Mouse (Mus musculus): ENCODE data around the gene Mrpl51. TPM values are rescaled to one million over a fixed set of nuclear protein-coding genes. Genes with fewer than 3 reads are reported as not detected.

Gene Mrpl51
- polyA plus RNA-seq, 1 experiment, result 147 TPM

DNA sequence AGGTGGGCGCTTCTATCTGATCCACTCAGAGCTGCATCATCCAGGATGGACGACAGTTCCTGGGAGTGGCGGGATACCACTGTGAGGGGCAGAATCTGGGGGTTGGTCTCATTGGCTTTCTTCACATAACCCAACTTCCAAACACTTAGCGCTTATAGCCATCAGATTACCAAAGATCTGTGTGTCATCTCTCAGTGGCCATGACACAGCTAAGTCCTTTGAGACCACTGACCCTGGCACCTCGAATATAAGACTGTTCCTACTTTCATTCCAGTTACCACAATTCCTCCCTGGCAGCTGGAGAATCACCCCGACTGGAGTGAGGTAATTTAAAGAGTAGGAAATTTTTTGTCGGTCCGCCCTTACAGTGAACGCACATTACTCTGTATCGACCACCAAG is 5.4 kb upstream of the Mrpl51 start:
- Histone ChIP-seq H3K36me3 (ENCODE audit: control insufficient read depth, insufficient read depth) (peaks cover 79% of the 10 kb centered on the region), H3K79me3 (ENCODE audit: low read depth) (peaks cover 20% of the 10 kb centered on the region), H3ac (ENCODE audit: control insufficient read depth, insufficient read length, low read depth) (no peak overlapping the region), H3K79me2 (ENCODE audit: control insufficient read depth, insufficient read depth) (peaks cover 41% of the 10 kb centered on the region), H3K4me3 (ENCODE audit: insufficient read depth, poor library complexity, severe bottlenecking) (no peak overlapping the region), H3K27me3 (ENCODE audit: control insufficient read depth, insufficient read depth, insufficient read length) (no peaks in the 10 kb centered on the region)
- TF ChIP-seq USF1 (IDR thresholded peaks at IDR 0.05; ENCODE audit: low read depth) (no peak), MYOG (IDR thresholded peaks at IDR 0.05; ENCODE audit: control insufficient read depth, extremely low read depth, insufficient read length) (no peak), CTCF (IDR thresholded peaks at IDR 0.05; ENCODE audit: control insufficient read depth, insufficient read depth, insufficient read length) (no peak), MYOD1 (IDR thresholded peaks at IDR 0.05; ENCODE audit: control insufficient read depth, insufficient read length, low read depth) (no peak), CEBPB (IDR thresholded peaks at IDR 0.05; ENCODE audit: low read depth) (no peak), MAX (IDR thresholded peaks at IDR 0.05) (no peak), FOSL1 (IDR thresholded peaks at IDR 0.05; ENCODE audit: insufficient read depth, low read length, poor library complexity, severe bottlenecking) (no peak)

DNA sequence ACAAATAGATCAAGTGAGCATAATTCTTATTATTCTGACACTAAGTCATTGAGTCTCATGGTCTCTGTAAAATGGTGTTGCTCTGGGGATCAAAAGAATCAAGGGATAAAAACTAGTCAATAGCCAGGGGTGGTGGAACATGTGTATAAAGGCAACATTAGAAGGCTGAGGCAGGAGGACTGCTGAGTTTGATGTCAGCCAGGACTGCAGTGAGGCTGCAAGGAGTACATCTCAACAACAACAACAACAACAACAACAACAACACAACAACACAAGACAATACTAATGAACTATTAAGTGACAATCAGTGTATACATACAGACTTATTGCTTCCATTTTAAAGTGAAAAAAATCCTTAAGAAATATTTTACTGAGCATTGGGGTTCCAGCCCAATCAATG is 785 bp upstream of the Mrpl51 start:
- TF ChIP-seq USF1 (IDR thresholded peaks at IDR 0.05; ENCODE audit: low read depth), result no peak
- no peak for TF ChIP-seq FOSL1 (IDR thresholded peaks at IDR 0.05; ENCODE audit: insufficient read depth, low read length, poor library complexity, severe bottlenecking)
- no peak for TF ChIP-seq CTCF (IDR thresholded peaks at IDR 0.05; ENCODE audit: control insufficient read depth, insufficient read depth, insufficient read length)
- no peak for TF ChIP-seq MYOD1 (IDR thresholded peaks at IDR 0.05; ENCODE audit: control insufficient read depth, insufficient read length, low read depth)
- TF ChIP-seq MAX (IDR thresholded peaks at IDR 0.05), result no peak
- no peak for TF ChIP-seq MYOG (IDR thresholded peaks at IDR 0.05; ENCODE audit: control insufficient read depth, extremely low read depth, insufficient read length)
- no peak for TF ChIP-seq CEBPB (IDR thresholded peaks at IDR 0.05; ENCODE audit: low read depth)
- Histone ChIP-seq H3K27me3 (ENCODE audit: control insufficient read depth, insufficient read depth, insufficient read length) (no peaks in the 10 kb centered on the region), H3K79me2 (ENCODE audit: control insufficient read depth, insufficient read depth) (peaks cover 71% of the 10 kb centered on the region), H3ac (ENCODE audit: control insufficient read depth, insufficient read length, low read depth) (peak overlapping the region; percentile 85), H3K4me3 (ENCODE audit: insufficient read depth, poor library complexity, severe bottlenecking) (peak overlapping the region; percentile 74), H3K36me3 (ENCODE audit: control insufficient read depth, insufficient read depth) (peaks cover 66% of the 10 kb centered on the region), H3K79me3 (ENCODE audit: low read depth) (peaks cover 39% of the 10 kb centered on the region)

GRCm38 (mm10) chr6:125192016-125192714 is 564 bp downstream of the Mrpl51 start:
- Histone ChIP-seq H3ac (ENCODE audit: control insufficient read depth, insufficient read length, low read depth) (peak overlapping the region; percentile 93), H3K36me3 (ENCODE audit: control insufficient read depth, insufficient read depth) (peaks cover 62% of the 10 kb centered on the region)
- TF ChIP-seq FOSL1 (IDR thresholded peaks at IDR 0.05; ENCODE audit: insufficient read depth, low read length, poor library complexity, severe bottlenecking) (no peak), CTCF (IDR thresholded peaks at IDR 0.05; ENCODE audit: control insufficient read depth, insufficient read depth, insufficient read length) (no peak), CEBPB (IDR thresholded peaks at IDR 0.05; ENCODE audit: low read depth) (no peak), USF1 (IDR thresholded peaks at IDR 0.05; ENCODE audit: low read depth) (no peak), MYOG (IDR thresholded peaks at IDR 0.05; ENCODE audit: control insufficient read depth, extremely low read depth, insufficient read length) (no peak), MYOD1 (IDR thresholded peaks at IDR 0.05; ENCODE audit: control insufficient read depth, insufficient read length, low read depth) (no peak), MAX (IDR thresholded peaks at IDR 0.05) (no peak)

DNA sequence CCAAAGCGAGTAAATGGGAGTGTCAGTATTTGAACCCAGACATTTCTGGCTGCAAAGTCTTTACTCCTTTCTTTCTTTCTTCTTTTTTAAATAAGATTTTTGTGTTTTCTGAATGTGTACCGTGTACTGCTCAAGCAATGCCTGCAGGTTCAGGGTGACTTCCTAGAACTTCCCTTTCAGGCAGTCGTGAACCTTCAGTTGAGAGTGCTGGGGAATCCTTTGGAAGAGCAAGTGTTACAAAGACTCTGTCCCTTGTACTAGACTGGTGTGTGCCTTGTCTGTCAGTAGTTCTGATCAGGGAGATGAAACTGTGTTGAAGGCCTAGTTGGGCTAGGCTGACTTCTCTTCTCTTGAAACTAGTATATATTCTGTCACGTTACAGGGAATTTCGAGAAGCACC is 1.2 kb downstream of the Mrpl51 start:
- H3K27me3 ChIP-seq (ENCODE audit: control insufficient read depth, insufficient read depth, insufficient read length), result no peaks in the 10 kb centered on the region
- H3K36me3 ChIP-seq (ENCODE audit: control insufficient read depth, insufficient read depth), result peaks cover 57% of the 10 kb centered on the region
- peaks cover 39% of the 10 kb centered on the region for H3K79me3 ChIP-seq (ENCODE audit: low read depth)
- peak overlapping the region; percentile 74 for H3K4me3 ChIP-seq (ENCODE audit: insufficient read depth, poor library complexity, severe bottlenecking)
- peaks cover 64% of the 10 kb centered on the region for H3K79me2 ChIP-seq (ENCODE audit: control insufficient read depth, insufficient read depth)
- peak overlapping the region; percentile 93 for H3ac ChIP-seq (ENCODE audit: control insufficient read depth, insufficient read length, low read depth)
- TF ChIP-seq CTCF (IDR thresholded peaks at IDR 0.05; ENCODE audit: control insufficient read depth, insufficient read depth, insufficient read length) (no peak), FOSL1 (IDR thresholded peaks at IDR 0.05; ENCODE audit: insufficient read depth, low read length, poor library complexity, severe bottlenecking) (no peak), MAX (IDR thresholded peaks at IDR 0.05) (no peak), MYOD1 (IDR thresholded peaks at IDR 0.05; ENCODE audit: control insufficient read depth, insufficient read length, low read depth) (no peak), USF1 (IDR thresholded peaks at IDR 0.05; ENCODE audit: low read depth) (no peak), MYOG (IDR thresholded peaks at IDR 0.05; ENCODE audit: control insufficient read depth, extremely low read depth, insufficient read length) (no peak), CEBPB (IDR thresholded peaks at IDR 0.05; ENCODE audit: low read depth) (no peak)

More at GRCm38 (mm10) chr6:125192016-125192714, 564 bp downstream of the Mrpl51 start:
- Histone ChIP-seq H3K4me3 (ENCODE audit: insufficient read depth, poor library complexity, severe bottlenecking) (peak overlapping the region; percentile 74), H3K79me3 (ENCODE audit: low read depth) (peaks cover 39% of the 10 kb centered on the region), H3K79me2 (ENCODE audit: control insufficient read depth, insufficient read depth) (peaks cover 71% of the 10 kb centered on the region), H3K27me3 (ENCODE audit: control insufficient read depth, insufficient read depth, insufficient read length) (no peaks in the 10 kb centered on the region)

GRCm38 (mm10) chr6:125193390-125193789 is 1.8 kb downstream of the Mrpl51 start:
- peaks cover 51% of the 10 kb centered on the region for H3K36me3 ChIP-seq (ENCODE audit: control insufficient read depth, insufficient read depth)
- peaks cover 59% of the 10 kb centered on the region for H3K79me2 ChIP-seq (ENCODE audit: control insufficient read depth, insufficient read depth)
- H3K4me3 ChIP-seq (ENCODE audit: insufficient read depth, poor library complexity, severe bottlenecking), result peak overlapping the region; percentile 74
- peaks cover 34% of the 10 kb centered on the region for H3K79me3 ChIP-seq (ENCODE audit: low read depth)
- no peak overlapping the region for H3ac ChIP-seq (ENCODE audit: control insufficient read depth, insufficient read length, low read depth)
- no peaks in the 10 kb centered on the region for H3K27me3 ChIP-seq (ENCODE audit: control insufficient read depth, insufficient read depth, insufficient read length)
- TF ChIP-seq USF1 (IDR thresholded peaks at IDR 0.05; ENCODE audit: low read depth), result peak; percentile 72
- TF ChIP-seq MYOG (IDR thresholded peaks at IDR 0.05; ENCODE audit: control insufficient read depth, extremely low read depth, insufficient read length), result no peak
